Mouse (Mus musculus): ENCODE results near the gene 1300017J02Rik. TPM values are rescaled to one million over a fixed set of nuclear protein-coding genes. Genes with fewer than 3 reads are reported as not detected.

Gene 1300017J02Rik
- polyA plus RNA-seq, 1 experiment from 2014 or later = 3.6 TPM

DNA sequence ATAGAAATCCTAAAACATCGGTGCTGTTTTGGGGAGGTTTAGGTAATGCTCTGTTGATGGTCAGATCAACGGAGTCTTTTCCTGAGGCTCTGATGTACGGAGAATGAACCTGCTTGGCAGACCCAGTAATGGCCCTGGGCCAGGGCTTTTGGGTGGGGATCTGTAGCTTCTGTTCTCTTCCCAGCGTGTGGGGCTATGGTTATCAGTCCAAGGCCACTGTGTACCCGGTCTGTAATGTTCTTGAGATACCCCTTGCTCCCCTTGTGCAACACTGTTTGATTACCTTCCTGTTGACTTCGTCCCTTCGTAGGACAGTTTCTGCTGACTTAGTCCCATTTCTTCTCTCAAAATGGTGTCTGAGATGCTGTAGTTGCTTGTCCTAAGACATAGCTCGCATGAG is 3.8 kb downstream of the 1300017J02Rik start:
- DNase-seq (ENCODE audit: extremely low spot score, low spot score) = no peak
- peaks cover 11% of the 10 kb centered on the region for H3K4me1 ChIP-seq
- H3K9me3 ChIP-seq = no peaks in the 10 kb centered on the region
- H3K36me3 ChIP-seq (replicated peaks) = no peaks in the 10 kb centered on the region
- no peak overlapping the region for H3K27ac ChIP-seq
- no peak overlapping the region for H3K4me3 ChIP-seq
- 96% methylated on average over 8 of the region's 8 CpGs for WGBS
- H3K27me3 ChIP-seq (ENCODE audit: poor library complexity, severe bottlenecking) = no peaks in the 10 kb centered on the region

DNA sequence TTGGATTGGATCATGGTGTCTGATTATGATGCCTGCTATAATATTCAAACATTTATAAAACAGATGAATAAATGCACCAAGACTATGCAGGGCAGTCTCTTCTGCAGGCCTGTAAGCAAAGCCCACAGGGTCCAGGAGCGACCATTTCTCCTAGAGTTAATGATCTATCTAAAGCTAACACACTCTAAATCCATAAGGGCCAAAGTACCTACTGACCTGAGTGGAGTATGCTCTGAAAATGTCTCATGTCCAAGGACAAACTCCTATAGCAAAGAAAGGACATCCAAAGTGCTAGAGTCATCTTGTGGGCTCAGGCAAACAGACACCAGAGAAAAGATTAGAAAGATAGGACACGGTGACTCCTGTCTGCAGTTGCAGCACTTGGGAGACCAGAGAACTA is 10.4 kb downstream of the 1300017J02Rik start:
- Histone ChIP-seq H3K4me3 (no peak overlapping the region), H3K27me3 (ENCODE audit: poor library complexity, severe bottlenecking) (no peaks in the 10 kb centered on the region), H3K36me3 (replicated peaks) (no peaks in the 10 kb centered on the region), H3K27ac (no peak overlapping the region), H3K4me1 (no peaks in the 10 kb centered on the region), H3K9me3 (no peaks in the 10 kb centered on the region)
- no peak for DNase-seq (ENCODE audit: extremely low spot score, low spot score)
- 90% methylated on average over 2 of the region's 2 CpGs for WGBS

DNA sequence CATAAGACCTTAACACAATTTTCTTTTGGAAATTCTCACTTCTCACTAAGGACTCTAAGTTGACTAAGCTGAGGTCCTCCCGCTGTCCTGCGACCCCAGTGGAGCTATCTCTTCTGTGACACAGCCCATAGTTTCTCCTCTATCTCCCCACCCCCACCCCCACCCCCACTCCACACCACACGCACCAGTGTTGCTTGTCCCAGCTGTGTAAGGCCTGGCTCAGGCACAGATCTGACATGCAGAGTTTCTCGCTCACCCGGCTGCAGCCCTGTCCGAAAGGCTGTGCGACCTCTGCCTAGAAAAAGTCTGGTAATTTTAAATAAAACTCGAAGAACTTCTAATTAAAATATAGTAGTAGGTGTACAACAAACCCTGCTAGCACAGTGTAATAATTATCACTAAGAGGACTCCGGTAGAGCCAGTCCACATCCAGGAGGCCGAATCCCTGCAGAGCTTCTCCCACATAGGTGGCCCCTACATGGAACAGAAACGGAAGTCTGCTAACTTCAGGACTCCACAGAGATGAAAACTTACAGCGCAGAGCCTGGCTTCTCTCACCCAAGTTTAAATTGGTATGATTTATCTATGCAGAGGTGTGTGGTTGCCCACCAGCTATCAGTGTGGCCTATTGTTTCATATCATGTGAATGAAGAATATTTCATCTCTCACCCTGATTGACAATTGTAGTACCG is 16.2 kb downstream of the 1300017J02Rik start:
- Histone ChIP-seq H3K9me3 (no peaks in the 10 kb centered on the region), H3K27ac (0 out of 2 replicates have a peak overlapping the region, but pooled peaks have one; percentile 53)
- 89% methylated on average over 13 of the region's 13 CpGs for WGBS

DNA sequence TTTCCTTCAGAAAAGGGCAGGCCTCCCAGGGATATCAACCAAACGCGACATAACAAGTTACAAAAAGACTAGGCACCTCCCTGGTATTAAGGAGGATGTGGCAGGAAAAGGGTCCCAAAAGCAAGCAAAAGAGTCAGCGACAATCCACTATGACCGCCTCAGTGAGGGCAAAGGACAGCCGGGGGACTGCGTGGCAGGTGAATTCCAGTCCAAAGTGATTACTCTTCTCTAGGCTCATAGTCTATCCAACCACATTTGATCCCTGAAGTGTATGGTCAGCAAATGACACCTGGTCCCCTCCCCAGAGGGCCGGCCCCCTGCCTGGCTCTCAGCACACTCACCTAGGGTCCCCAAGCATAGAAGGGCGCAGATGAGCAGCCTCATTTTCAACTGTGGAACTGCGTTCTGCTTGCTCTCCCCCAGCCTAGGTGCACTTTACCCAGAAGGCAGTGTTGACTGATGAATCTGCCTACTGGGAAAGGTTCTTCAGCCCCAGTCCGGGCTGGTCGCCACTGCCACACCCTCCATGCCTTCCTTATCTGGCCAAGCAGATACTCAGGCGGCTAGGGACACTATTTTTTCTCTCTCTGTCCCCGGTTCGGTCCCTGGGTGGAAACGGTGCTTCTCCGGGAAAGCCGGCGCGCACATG is 16.9 kb downstream of the 1300017J02Rik start:
- Histone ChIP-seq H3K9me3 (no peaks in the 10 kb centered on the region), H3K4me1 (no peaks in the 10 kb centered on the region; the same call in 1 of the 2 replicates), H3K27ac (0 out of 2 replicates have a peak overlapping the region, but pooled peaks have one; percentile 53), H3K36me3 (replicated peaks) (no peaks in the 10 kb centered on the region), H3K4me3 (no peak overlapping the region), H3K27me3 (ENCODE audit: poor library complexity, severe bottlenecking) (no peaks in the 10 kb centered on the region)
- DNase-seq (ENCODE audit: extremely low spot score, low spot score) = no peak
- WGBS = 86% methylated on average over 19 of the region's 19 CpGs

More for the DNA sequence above, 16.2 kb downstream of the 1300017J02Rik start:
- DNase-seq (ENCODE audit: extremely low spot score, low spot score) = no peak
- no peaks in the 10 kb centered on the region for H3K36me3 ChIP-seq (replicated peaks)
- H3K4me1 ChIP-seq = no peaks in the 10 kb centered on the region; the same call in 1 of the 2 replicates
- H3K27me3 ChIP-seq (ENCODE audit: poor library complexity, severe bottlenecking) = no peaks in the 10 kb centered on the region
- H3K4me3 ChIP-seq = no peak overlapping the region

DNA sequence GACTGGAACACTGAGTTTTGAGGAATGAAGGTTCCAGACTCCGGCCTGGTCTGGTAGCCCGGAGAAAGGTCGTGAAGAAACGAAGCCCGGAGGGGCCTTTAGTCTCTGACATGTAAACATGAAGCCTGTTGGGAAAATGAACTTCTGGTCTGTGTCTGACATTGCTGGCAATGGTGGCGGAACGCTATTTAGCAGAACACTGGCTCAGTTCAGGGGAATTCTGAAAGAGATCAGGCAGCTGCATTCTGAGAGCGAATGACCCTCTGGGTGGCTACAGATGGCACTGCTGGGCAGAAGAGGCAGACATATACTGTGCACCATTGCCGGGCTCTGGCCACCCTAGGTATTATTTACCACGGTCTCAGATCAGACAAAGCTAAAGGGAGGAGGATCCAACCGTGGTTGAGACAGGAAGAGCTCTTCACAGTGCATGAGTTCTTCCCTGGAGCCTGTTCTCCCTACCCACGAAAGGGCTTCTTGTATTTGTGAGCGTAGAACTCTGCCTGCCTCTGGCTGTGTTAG is 17.9 kb downstream of the 1300017J02Rik start:
- H3K4me3 ChIP-seq = 0 out of 2 replicates have a peak overlapping the region, but pooled peaks have one; percentile 12
- DNase-seq (ENCODE audit: extremely low spot score, low spot score) = no peak
- no peaks in the 10 kb centered on the region; the same call in 1 of the 2 replicates for H3K4me1 ChIP-seq
- H3K36me3 ChIP-seq (replicated peaks) = no peaks in the 10 kb centered on the region
- H3K9me3 ChIP-seq = no peaks in the 10 kb centered on the region
- H3K27ac ChIP-seq = 0 out of 2 replicates have a peak overlapping the region, but pooled peaks have one; percentile 30
- 88% methylated on average over 13 of the region's 13 CpGs for WGBS
- no peaks in the 10 kb centered on the region for H3K27me3 ChIP-seq (ENCODE audit: poor library complexity, severe bottlenecking)

DNA sequence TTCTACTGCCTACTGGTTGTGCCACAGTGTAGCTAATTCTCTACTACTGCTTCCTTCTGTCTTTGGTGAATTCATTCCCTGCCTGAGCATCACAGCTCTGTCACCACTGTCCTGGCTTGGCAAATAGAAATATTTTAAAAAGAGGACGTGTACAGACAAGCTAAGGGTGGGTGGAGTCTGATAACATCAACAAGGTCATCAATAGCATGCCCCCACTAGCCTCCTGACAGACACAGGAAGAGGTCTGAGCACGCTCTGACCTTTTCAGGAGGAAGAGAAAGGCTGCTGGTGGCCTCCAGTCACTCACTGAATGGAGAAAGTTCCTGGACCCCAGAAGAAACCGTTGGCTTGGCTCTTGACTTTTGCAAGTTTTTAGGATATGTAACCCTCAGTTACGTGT is 18.5 kb downstream of the 1300017J02Rik start:
- Histone ChIP-seq H3K27ac (0 out of 2 replicates have a peak overlapping the region, but pooled peaks have one; percentile 30), H3K9me3 (no peaks in the 10 kb centered on the region), H3K27me3 (ENCODE audit: poor library complexity, severe bottlenecking) (no peaks in the 10 kb centered on the region), H3K4me1 (no peaks in the 10 kb centered on the region; the same call in 1 of the 2 replicates), H3K36me3 (replicated peaks) (no peaks in the 10 kb centered on the region), H3K4me3 (no peak overlapping the region)
- WGBS = 68% methylated on average over 4 of the region's 4 CpGs
- no peak for DNase-seq (ENCODE audit: extremely low spot score, low spot score)

DNA sequence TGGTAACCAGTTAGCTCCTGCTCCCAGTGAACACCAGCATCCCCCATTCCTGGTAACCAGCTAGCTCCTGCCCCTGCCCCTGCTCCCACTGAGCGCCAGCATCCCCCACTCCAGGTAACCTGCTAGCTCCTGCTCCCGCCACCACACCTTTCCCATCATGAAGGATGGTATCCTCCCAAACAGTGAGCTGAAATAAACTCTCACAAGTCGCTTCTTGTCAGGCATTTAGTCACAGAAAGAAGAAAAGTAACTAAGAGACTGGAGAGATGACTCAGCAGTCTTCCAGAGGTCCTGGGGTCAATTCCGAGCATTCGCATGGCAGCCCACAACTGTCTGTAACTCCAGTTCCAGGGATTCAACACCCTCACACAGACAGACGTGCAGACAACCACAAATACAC is 28.0 kb downstream of the 1300017J02Rik start:
- DNase-seq (ENCODE audit: extremely low spot score, low spot score) = no peak
- Histone ChIP-seq H3K9me3 (no peaks in the 10 kb centered on the region), H3K27me3 (ENCODE audit: poor library complexity, severe bottlenecking) (no peaks in the 10 kb centered on the region), H3K27ac (no peak overlapping the region), H3K4me1 (0 out of 2 replicates have a peak, but pooled peaks cover under 1% of the 10 kb centered on the region), H3K4me3 (no peak overlapping the region), H3K36me3 (replicated peaks) (no peaks in the 10 kb centered on the region)
- WGBS = 88% methylated on average over 6 of the region's 6 CpGs

DNA sequence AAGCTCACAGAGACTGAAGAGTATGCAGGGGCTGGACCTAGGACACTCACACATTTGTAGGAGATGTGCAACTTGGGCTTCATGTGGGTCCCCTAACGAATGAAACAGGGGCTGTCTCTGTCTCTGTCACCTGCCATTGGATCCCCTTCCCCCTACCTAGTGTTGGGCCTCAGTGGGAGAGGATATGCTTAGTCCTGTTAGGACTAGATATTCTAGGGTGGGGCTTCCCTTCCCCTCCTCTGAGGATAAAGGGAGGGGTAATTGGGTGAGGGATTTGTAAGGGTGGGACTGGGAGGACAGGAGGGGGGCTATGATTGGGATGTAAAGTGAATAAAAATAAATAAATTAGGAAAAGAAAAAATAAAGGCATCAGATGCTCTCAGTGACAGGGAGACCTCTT is 29.2 kb downstream of the 1300017J02Rik start:
- 72% methylated on average over 1 of the region's 1 CpGs for WGBS
- Histone ChIP-seq H3K36me3 (replicated peaks) (no peaks in the 10 kb centered on the region), H3K27me3 (ENCODE audit: poor library complexity, severe bottlenecking) (no peaks in the 10 kb centered on the region), H3K4me1 (peaks cover 11% of the 10 kb centered on the region), H3K4me3 (no peak overlapping the region), H3K27ac (no peak overlapping the region), H3K9me3 (no peaks in the 10 kb centered on the region)
- DNase-seq (ENCODE audit: extremely low spot score, low spot score) = no peak

DNA sequence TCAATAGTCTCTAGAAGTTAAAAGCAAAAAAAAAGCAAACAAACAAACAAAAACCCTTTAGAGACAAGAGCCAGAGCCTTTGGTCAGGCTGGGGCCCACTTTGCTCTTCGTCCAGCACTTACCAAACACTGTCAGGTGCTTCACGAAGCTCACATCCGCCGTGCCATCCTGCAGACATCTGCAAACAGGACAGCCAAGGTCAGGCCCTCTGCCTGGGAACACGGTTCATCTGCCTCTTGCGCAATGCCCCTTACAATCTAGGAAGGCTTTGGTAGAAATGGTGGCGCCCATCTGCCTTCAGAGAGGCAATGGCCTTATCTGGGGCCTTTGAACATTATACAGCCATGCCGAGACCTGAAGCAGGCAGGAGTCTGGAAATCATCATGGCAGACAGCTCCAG is 30.1 kb downstream of the 1300017J02Rik start:
- H3K4me1 ChIP-seq = peaks cover 11% of the 10 kb centered on the region

DNA sequence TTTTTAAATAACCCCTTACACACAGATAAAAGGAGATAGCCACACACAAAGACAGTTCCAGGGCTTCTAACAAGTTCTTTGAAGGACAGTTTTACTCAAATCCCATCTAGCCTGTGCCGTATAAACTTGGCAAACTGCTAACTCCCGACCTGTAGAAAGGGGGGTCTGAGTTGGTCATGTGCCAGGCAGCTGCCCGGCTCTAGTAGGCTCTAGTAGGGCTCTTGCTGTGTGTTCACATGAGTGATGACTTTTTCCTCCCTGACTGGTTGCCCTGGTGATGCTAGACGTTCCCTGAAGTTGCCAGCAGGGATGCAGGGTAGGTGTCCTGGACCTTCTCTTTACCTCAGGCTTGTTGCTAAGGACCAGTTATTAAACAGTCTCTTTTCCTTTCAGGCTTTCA is 33.8 kb downstream of the 1300017J02Rik start:
- Histone ChIP-seq H3K27me3 (ENCODE audit: poor library complexity, severe bottlenecking) (no peaks in the 10 kb centered on the region), H3K4me3 (no peak overlapping the region), H3K36me3 (replicated peaks) (no peaks in the 10 kb centered on the region), H3K9me3 (no peaks in the 10 kb centered on the region), H3K4me1 (peaks cover 11% of the 10 kb centered on the region), H3K27ac (no peak overlapping the region)
- WGBS = 64% methylated on average over 4 of the region's 4 CpGs
- DNase-seq (ENCODE audit: extremely low spot score, low spot score) = no peak

More for the DNA sequence above, 30.1 kb downstream of the 1300017J02Rik start:
- DNase-seq (ENCODE audit: extremely low spot score, low spot score) = no peak
- H3K9me3 ChIP-seq = no peaks in the 10 kb centered on the region
- 94% methylated on average over 8 of the region's 8 CpGs for WGBS
- H3K27ac ChIP-seq = no peak overlapping the region
- H3K4me3 ChIP-seq = no peak overlapping the region
- no peaks in the 10 kb centered on the region for H3K36me3 ChIP-seq (replicated peaks)
- H3K27me3 ChIP-seq (ENCODE audit: poor library complexity, severe bottlenecking) = no peaks in the 10 kb centered on the region

DNA sequence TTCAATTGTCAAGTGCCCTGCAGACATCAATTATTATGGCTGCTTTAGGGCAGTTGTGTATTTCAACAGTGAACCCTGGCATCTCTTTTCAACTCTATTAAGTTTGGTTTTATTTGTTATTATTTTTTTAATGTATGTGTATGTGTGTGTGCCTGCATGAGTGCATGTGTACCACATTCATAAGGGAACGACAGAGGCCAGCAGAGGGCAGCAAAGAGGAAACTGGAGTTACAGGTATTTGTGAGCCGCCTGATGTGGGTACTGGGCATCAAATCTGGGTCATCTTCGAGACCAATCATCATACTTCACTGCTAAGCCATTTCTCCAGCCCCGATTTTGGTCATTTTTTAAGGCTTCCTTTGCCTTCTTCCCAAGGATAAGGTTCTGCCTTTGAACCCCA is 39.1 kb downstream of the 1300017J02Rik start:
- H3K27ac ChIP-seq = no peak overlapping the region
- no peak overlapping the region for H3K4me3 ChIP-seq
- no peaks in the 10 kb centered on the region for H3K4me1 ChIP-seq
- no peaks in the 10 kb centered on the region for H3K27me3 ChIP-seq (ENCODE audit: poor library complexity, severe bottlenecking)
- H3K9me3 ChIP-seq = no peaks in the 10 kb centered on the region
- WGBS = 95% methylated on average over 4 of the region's 4 CpGs
- H3K36me3 ChIP-seq (replicated peaks) = no peaks in the 10 kb centered on the region
- no peak for DNase-seq (ENCODE audit: extremely low spot score, low spot score)

DNA sequence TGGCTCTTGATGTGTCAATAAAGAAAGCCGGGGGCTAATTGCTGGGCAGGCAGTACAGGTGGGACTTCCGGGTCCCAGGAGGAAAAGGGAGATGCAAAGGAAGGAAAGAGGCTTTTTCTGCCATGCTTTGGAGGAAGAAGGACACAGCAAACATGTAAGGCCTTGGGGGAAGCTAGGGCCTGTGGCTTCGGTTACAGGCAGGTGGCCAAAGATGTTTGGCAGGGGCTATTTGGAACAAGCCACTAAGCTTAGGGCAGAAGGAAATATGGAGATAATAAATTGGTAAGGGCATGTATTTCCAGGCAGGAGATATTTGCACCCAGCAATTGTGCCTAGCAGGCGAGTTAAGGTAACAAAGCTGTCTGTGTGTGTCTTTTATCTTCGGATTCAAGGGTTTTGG is 52.0 kb downstream of the 1300017J02Rik start:
- Histone ChIP-seq H3K9me3 (0 out of 2 replicates have a peak, but pooled peaks cover 3% of the 10 kb centered on the region), H3K36me3 (replicated peaks) (no peaks in the 10 kb centered on the region), H3K4me1 (no peaks in the 10 kb centered on the region), H3K4me3 (no peak overlapping the region), H3K27ac (no peak overlapping the region), H3K27me3 (ENCODE audit: poor library complexity, severe bottlenecking) (no peaks in the 10 kb centered on the region)
- DNase-seq (ENCODE audit: extremely low spot score, low spot score) = no peak
- WGBS = 90% methylated on average over 5 of the region's 5 CpGs

DNA sequence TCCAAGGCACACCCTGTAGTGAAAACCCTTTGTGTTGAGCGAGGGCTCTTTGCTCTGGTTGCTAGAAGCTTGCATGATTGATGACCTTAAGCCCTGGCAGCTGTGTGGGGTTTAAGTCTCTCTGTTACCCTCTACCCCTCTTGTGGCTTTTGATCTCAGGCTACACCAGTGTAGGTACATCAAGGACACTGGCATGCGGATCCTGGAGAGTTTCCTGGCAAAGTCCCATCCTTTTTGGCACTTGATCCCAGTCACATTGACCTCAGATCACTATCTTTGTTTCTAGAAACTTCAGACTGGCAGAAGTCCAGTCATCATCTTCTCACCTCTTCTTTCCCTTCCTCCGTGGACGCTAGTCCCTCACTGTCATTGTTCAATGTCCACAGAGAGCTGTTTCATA is 56.3 kb downstream of the 1300017J02Rik start:
- 73% methylated on average over 4 of the region's 4 CpGs for WGBS
- H3K9me3 ChIP-seq = 0 out of 2 replicates have a peak, but pooled peaks cover 2% of the 10 kb centered on the region

More for the DNA sequence above, 56.3 kb downstream of the 1300017J02Rik start:
- no peak for DNase-seq (ENCODE audit: extremely low spot score, low spot score)
- H3K36me3 ChIP-seq (replicated peaks) = no peaks in the 10 kb centered on the region
- no peaks in the 10 kb centered on the region for H3K4me1 ChIP-seq
- no peak overlapping the region for H3K4me3 ChIP-seq
- H3K27ac ChIP-seq = no peak overlapping the region
- no peaks in the 10 kb centered on the region for H3K27me3 ChIP-seq (ENCODE audit: poor library complexity, severe bottlenecking)

All from forebrain, embryonic 10.5 days (tissue).